Mouse (Mus musculus): ENCODE measurements around the gene Tpd52l2. TPM values are rescaled to one million over a fixed set of nuclear protein-coding genes. Genes with fewer than 3 reads are reported as not detected.

The Tpd52l2 gene
- polyA plus RNA-seq (2015; fragmentation: Nextera tagmentation; extraction: Ambion mirVana) = 167 and 169 TPM in 2 replicates

DNA sequence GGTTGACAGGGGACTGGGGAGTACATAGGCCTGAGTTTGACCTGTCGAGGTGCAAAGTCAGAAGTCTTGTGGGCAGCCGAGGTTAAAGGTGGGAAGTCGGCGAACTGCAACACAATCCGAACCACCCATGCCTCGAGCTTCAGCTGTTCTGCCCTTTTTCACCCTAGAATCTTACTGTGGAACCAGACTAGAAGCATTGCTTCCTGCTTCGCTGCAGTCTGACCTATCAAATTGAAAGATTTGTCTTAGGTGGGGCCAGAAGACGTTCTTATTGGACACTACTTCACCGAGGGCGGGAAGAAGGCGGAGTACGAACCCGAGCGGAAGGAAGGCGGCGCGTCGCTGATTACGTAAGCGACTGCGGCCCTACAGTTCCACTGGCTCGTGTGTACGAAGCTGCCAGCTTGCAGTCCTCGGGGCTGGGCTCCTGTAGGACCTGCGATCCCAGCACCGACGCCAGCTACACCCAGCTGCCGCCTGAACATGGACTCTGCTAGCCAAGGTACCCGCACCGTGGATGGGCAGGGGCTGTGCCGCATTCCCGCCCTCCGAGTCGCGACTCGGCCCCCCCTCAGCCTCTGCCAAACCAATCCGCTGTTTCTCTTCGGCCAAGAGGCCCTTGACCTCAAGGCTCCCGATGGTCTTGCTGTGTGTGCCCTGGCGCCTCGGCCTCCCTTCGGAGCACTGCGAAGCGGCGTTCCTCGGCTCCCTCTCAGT lies at the start of gene Tpd52l2:
Gene Tpd52l2, plus strand, starts transcription at position 312 of the 717 bp plus-strand sequence.
- peak within 1 kb of the TSS; percentile 97 for H3K27ac ChIP-seq (ENCODE audit: low read length)
- H3K4me3 ChIP-seq (ENCODE audit: low read length) = peak within 1 kb of the TSS; percentile 95
- H3K4me1 ChIP-seq (replicated peaks; ENCODE audit: control insufficient read depth, insufficient read depth, low read length) = peaks cover 14% of the 10 kb centered on the region
- no peaks in the 10 kb centered on the region for H3K27me3 ChIP-seq (ENCODE audit: control insufficient read depth, insufficient read depth, low read depth, low read length)
- H3K9ac ChIP-seq (ENCODE audit: low read length) = peak within 1 kb of the TSS; percentile 96
- H3K4me2 ChIP-seq (ENCODE audit: low read depth, low read length) = peak within 1 kb of the TSS; percentile 85
- peaks cover 6% of the 10 kb centered on the region for H3K36me3 ChIP-seq (ENCODE audit: control insufficient read depth, insufficient read depth, low read length)
- WGBS = under 1% methylated on average over 46 of the region's 46 CpGs
- H3K9me3 ChIP-seq (ENCODE audit: control insufficient read depth, low read length) = no peaks in the 10 kb centered on the region
- peak; percentile 98 for ATAC-seq (ENCODE audit: low read depth)

DNA sequence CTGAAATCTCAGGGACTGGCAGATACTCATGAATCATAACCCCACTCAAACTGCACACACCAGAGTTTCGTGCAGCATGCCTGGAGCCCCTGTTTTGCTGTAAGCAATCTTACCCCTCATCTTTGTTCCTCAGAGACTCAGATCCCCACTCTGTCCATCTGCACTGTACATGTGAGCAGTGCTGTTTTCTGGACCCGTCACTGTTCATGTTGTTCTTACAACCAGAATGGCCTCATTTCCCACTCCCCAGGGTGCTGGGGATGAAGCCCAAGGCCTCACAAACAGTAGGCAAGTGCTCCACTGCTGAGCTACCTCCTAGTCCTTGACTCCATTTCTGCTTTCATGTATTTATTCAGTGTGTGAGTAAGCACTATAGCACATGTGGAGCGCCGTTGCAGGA lies 44.8 kb upstream of the Tpd52l2 start:
- no peaks in the 10 kb centered on the region for H3K27me3 ChIP-seq (ENCODE audit: control insufficient read depth, insufficient read depth, low read depth, low read length)
- H3K36me3 ChIP-seq (ENCODE audit: control insufficient read depth, insufficient read depth, low read length) = no peaks in the 10 kb centered on the region
- ATAC-seq (ENCODE audit: low read depth) = no peak
- H3K9ac ChIP-seq (ENCODE audit: low read length) = no peak overlapping the region
- H3K9me3 ChIP-seq (ENCODE audit: control insufficient read depth, low read length) = no peaks in the 10 kb centered on the region
- WGBS = 75% methylated on average over 4 of the region's 4 CpGs
- 0 out of 2 replicates have a peak, but pooled peaks cover 3% of the 10 kb centered on the region for H3K4me1 ChIP-seq (replicated peaks; ENCODE audit: control insufficient read depth, insufficient read depth, low read length)
- H3K4me3 ChIP-seq (ENCODE audit: low read length) = no peak overlapping the region
- no peak overlapping the region for H3K27ac ChIP-seq (ENCODE audit: low read length)
- no peak overlapping the region for H3K4me2 ChIP-seq (ENCODE audit: low read depth, low read length)

DNA sequence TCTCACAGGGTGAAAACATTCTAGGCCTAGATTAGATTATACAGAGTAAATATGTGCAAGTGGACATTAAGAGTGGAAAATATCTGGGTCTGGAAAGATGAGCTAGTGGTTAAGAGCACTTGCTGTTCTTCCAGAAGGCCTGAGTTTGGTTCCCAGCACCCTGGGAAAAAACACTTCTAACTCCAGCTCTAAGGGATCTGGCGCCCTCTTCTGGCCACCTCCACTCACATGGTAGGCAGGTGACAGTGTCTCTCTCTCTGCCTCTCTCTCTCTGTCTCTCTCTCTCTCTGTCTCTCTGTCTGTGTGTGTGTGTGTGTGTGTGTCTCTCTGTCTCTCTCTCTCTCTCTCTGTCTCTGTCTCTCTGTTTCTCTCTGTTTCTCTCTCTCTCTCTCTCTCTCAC lies 43.7 kb upstream of the Tpd52l2 start:
- WGBS = 45% methylated on average over 1 of the region's 1 CpGs
- Histone ChIP-seq H3K4me3 (ENCODE audit: low read length) (no peak overlapping the region), H3K9ac (ENCODE audit: low read length) (no peak overlapping the region), H3K4me1 (replicated peaks; ENCODE audit: control insufficient read depth, insufficient read depth, low read length) (peaks cover 7% of the 10 kb centered on the region; the same call in 1 of the 2 replicates), H3K36me3 (ENCODE audit: control insufficient read depth, insufficient read depth, low read length) (no peaks in the 10 kb centered on the region), H3K27me3 (ENCODE audit: control insufficient read depth, insufficient read depth, low read depth, low read length) (peaks cover 3% of the 10 kb centered on the region), H3K4me2 (ENCODE audit: low read depth, low read length) (no peak overlapping the region), H3K27ac (ENCODE audit: low read length) (no peak overlapping the region), H3K9me3 (ENCODE audit: control insufficient read depth, low read length) (no peaks in the 10 kb centered on the region)
- ATAC-seq (ENCODE audit: low read depth) = no peak

GRCm38 (mm10) chr2:181455899-181456298 lies 41.0 kb upstream of the Tpd52l2 start:
- Histone ChIP-seq H3K9ac (ENCODE audit: low read length) (no peak overlapping the region), H3K4me3 (ENCODE audit: low read length) (no peak overlapping the region), H3K9me3 (ENCODE audit: control insufficient read depth, low read length) (no peaks in the 10 kb centered on the region), H3K4me1 (replicated peaks; ENCODE audit: control insufficient read depth, insufficient read depth, low read length) (peaks cover 16% of the 10 kb centered on the region), H3K36me3 (ENCODE audit: control insufficient read depth, insufficient read depth, low read length) (no peaks in the 10 kb centered on the region), H3K27me3 (ENCODE audit: control insufficient read depth, insufficient read depth, low read depth, low read length) (peaks cover 5% of the 10 kb centered on the region), H3K4me2 (ENCODE audit: low read depth, low read length) (no peak overlapping the region), H3K27ac (ENCODE audit: low read length) (no peak overlapping the region)
- 48% methylated on average over 2 of the region's 2 CpGs for WGBS
- ATAC-seq (ENCODE audit: low read depth) = no peak

DNA sequence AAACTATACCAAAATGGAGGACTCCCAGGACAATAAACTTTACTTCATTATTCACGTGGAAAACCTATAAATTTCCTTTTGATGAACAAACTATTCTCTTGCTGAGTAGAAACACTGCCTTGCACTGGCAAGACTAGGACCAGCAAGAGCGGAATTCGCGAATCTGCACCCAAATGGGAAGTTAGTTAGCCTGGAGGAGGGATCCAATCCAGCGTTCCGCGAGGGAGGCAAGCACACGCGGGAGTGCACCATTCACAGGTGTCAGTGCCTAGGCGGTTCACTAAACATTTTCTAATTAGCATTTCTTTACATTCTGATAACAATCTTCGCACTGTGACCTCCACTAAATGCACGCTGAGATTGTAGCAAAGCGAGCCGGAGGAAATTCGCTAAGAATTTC lies 39.1 kb upstream of the Tpd52l2 start:
- no peak for ATAC-seq (ENCODE audit: low read depth)
- Histone ChIP-seq H3K36me3 (ENCODE audit: control insufficient read depth, insufficient read depth, low read length) (no peaks in the 10 kb centered on the region), H3K4me2 (ENCODE audit: low read depth, low read length) (peak overlapping the region; percentile 95), H3K27ac (ENCODE audit: low read length) (no peak overlapping the region), H3K4me1 (replicated peaks; ENCODE audit: control insufficient read depth, insufficient read depth, low read length) (peaks cover 18% of the 10 kb centered on the region), H3K27me3 (ENCODE audit: control insufficient read depth, insufficient read depth, low read depth, low read length) (peaks cover 5% of the 10 kb centered on the region), H3K4me3 (ENCODE audit: low read length) (peak overlapping the region; percentile 88), H3K9me3 (ENCODE audit: control insufficient read depth, low read length) (no peaks in the 10 kb centered on the region), H3K9ac (ENCODE audit: low read length) (peak overlapping the region; percentile 80)
- 3% methylated on average over 15 of the region's 15 CpGs for WGBS

DNA sequence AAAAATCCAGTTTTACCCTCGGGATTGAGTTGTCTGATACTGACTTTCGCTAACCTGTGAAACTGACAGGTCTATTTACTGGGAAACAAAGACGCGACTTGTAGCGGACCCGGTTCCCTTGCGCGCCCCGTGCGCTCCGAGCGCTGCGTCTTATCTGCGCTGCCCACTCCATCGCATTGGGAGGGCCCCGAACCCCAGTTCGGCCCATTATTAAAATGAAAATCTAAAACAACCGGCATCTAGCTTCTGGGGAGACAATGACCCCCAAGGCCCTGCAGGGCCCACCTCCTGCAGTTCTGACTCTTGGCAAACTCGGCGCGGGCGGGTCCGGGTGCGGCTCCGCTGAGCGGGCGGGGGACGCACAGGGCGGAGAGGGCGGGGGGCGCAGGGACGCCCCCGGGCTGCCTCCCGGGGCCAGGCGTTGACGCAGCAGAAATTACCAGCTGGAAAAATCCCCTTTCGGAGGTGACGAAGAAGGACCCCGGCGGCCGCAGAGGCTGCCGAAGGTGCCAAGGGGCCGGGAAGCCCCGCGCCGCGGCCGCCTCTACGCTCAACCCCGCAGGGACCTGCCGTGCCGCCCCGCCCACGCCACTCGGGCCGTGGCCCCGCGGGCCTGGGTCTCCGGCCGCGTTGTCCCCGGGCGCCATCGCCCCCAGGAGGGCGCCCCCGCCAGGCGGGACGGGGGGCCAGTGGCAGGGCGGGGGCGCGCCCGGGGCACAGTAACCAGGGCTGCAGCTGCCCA lies 38.4 kb upstream of the Tpd52l2 start:
- Histone ChIP-seq H3K27me3 (ENCODE audit: control insufficient read depth, insufficient read depth, low read depth, low read length) (peaks cover 5% of the 10 kb centered on the region), H3K9me3 (ENCODE audit: control insufficient read depth, low read length) (no peaks in the 10 kb centered on the region), H3K4me3 (ENCODE audit: low read length) (peak overlapping the region; percentile 88), H3K4me1 (replicated peaks; ENCODE audit: control insufficient read depth, insufficient read depth, low read length) (peaks cover 18% of the 10 kb centered on the region), H3K9ac (ENCODE audit: low read length) (peak overlapping the region; percentile 80), H3K27ac (ENCODE audit: low read length) (peak overlapping the region; percentile 64), H3K36me3 (ENCODE audit: control insufficient read depth, insufficient read depth, low read length) (no peaks in the 10 kb centered on the region), H3K4me2 (ENCODE audit: low read depth, low read length) (peak overlapping the region; percentile 95)
- under 1% methylated on average over 63 of the region's 72 CpGs for WGBS
- no peak; the same call in 1 of the 2 replicates for ATAC-seq (ENCODE audit: low read depth)

DNA sequence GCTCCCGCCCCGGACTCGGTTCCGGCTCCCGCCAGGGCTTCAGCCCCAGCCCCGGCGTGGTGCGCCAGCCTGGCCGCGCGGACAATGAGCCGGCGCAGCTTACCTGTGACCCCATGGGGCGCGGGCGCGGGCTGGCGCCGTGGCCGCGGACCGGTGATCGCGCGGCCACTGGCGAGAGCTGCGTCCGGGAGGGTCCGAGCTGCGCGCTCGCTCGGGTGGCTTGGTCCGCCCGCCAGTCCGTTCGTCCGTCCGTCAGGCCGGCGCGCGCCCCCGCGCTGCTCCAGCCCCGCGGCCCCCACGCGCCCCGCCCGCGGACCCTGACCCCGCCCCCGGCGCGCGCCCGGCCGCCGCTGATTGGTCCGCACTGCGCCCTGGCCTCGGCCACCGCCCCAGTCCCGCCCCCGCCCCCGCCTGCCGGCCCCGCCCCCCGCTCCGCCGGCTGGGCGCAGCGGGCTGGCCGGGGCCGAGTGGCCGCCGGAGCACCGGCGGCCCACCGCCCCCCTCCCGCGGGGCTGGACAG lies 37.7 kb upstream of the Tpd52l2 start, which contains the start of gene Zbtb46:
Gene Zbtb46, minus strand, starts transcription at position 274 of the 520 bp plus-strand sequence.
- Histone ChIP-seq H3K9ac (ENCODE audit: low read length) (peak within 1 kb of the TSS; percentile 80), H3K27ac (ENCODE audit: low read length) (peak within 1 kb of the TSS; percentile 64), H3K4me1 (replicated peaks; ENCODE audit: control insufficient read depth, insufficient read depth, low read length) (peaks cover 18% of the 10 kb centered on the region), H3K36me3 (ENCODE audit: control insufficient read depth, insufficient read depth, low read length) (no peaks in the 10 kb centered on the region), H3K4me2 (ENCODE audit: low read depth, low read length) (peak within 1 kb of the TSS; percentile 95), H3K27me3 (ENCODE audit: control insufficient read depth, insufficient read depth, low read depth, low read length) (peaks cover 5% of the 10 kb centered on the region), H3K4me3 (ENCODE audit: low read length) (peak within 1 kb of the TSS; percentile 88), H3K9me3 (ENCODE audit: control insufficient read depth, low read length) (no peaks in the 10 kb centered on the region)
- peak; percentile 94 for ATAC-seq (ENCODE audit: low read depth)
- under 1% methylated on average over 83 of the region's 83 CpGs for WGBS

DNA sequence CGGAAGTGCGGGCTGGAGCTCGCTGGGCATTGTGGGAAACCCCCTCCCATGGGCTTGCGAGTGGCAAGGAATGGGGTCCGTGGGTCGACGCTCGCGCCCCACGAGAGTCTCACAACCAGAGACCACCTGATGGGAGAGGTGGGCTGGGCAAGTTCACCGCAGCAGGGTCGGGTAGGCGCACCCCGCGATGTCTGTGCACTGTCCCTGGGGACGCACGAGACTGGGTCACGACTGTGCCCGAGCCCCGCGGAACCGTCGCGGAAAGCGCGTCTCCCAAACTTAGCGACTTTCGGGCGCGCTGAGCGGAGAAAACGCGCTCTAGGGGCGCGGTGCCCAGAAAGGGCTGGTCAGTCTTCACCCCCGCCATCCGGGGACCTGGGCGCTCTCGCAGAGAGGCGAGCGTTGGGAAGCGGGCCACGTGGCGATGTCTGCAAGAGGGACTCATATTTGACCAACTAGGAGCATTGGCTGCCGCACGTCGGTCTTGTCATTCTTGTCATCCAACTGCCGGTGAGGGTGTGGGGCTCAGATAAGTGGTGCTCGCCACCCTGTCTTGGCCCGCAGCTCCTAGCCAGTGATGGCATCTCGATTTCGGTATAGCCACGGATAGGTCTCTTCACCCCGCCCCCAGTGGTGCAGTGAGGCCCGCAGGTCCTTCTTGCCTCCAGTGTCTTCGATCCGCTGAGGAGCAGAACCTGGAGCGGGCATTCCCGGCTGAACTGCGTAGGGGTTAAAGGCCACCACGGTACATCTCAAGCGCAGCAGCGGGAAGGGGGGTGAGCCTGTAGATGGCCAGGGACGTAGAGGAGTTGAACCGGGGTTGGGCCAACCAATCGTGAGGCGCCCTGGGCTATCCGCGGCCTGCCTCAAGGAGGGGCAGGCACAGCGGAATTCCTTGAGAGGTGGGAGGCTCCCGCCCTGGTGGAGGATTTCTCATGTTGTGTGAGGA lies 37.0 kb upstream of the Tpd52l2 start:
- ATAC-seq (ENCODE audit: low read depth) = peak; percentile 59
- Histone ChIP-seq H3K9me3 (ENCODE audit: control insufficient read depth, low read length) (no peaks in the 10 kb centered on the region), H3K4me2 (ENCODE audit: low read depth, low read length) (peak overlapping the region; percentile 95), H3K4me3 (ENCODE audit: low read length) (peak overlapping the region; percentile 88), H3K27ac (ENCODE audit: low read length) (peak overlapping the region; percentile 63), H3K4me1 (replicated peaks; ENCODE audit: control insufficient read depth, insufficient read depth, low read length) (peaks cover 18% of the 10 kb centered on the region), H3K9ac (ENCODE audit: low read length) (peak overlapping the region; percentile 76), H3K27me3 (ENCODE audit: control insufficient read depth, insufficient read depth, low read depth, low read length) (peaks cover 5% of the 10 kb centered on the region), H3K36me3 (ENCODE audit: control insufficient read depth, insufficient read depth, low read length) (no peaks in the 10 kb centered on the region)
- under 1% methylated on average over 71 of the region's 71 CpGs for WGBS

All from lung, embryonic 16.5 days (tissue).